Mouse (Mus musculus): Measurements from ENCODE around the gene Mtch2. TPM values are rescaled to one million over a fixed set of nuclear protein-coding genes. Genes with fewer than 3 reads are reported as not detected.

Gene Mtch2
- polyA plus RNA-seq, 1 experiment = 21.4 TPM

DNA sequence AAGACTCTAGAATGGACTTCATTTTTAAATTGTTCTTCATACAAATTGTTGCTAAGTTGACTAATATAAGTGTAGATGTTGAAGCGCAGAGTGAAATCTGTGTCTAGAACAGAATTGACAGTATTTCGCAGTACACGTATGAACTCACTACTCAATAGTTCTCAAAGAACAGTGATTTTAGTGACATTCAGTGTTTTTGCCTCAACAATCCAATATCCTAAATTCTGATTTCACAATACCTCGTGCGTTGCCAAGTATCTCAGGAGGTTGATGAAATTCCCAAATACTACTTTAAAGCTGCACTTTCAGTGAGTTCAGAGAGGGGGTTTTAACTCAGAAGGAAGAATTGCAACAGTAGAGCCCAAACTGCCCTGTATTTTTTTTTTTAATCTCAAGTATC lies 1.4 kb downstream of the Mtch2 start:
- H3K4me3 ChIP-seq (ENCODE audit: extremely low read depth, insufficient read depth, insufficient read length) = no peak overlapping the region

DNA sequence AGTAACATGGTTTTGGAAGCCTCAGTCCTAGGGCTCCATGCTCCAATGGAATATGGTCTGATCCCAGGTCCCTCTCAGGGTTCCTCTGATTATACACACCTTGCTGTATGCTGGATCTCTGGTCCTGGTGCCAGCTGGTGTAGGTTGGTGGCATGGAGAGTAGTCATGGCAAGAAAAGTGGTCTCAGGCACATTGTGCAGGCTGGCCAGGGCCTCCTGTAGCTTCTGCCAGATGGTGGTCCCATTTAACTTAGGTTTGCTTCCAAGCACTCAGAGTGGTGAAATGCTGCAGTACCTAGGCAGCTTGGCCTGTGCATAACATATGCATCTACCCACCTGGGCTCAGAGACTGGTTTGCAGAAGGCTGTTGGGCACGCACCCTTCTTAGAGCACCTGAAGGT lies 3.4 kb downstream of the Mtch2 start:
- WGBS = 93% methylated on average over 1 of the region's 1 CpGs
- H3K36me3 ChIP-seq (ENCODE audit: control insufficient read depth, insufficient read depth, low read length) = peaks cover 17% of the 10 kb centered on the region
- no peak for TF ChIP-seq POLR2A (IDR thresholded peaks at IDR 0.05; ENCODE audit: low read depth, low read length)
- no peak for TF ChIP-seq CTCF (IDR thresholded peaks at IDR 0.05; ENCODE audit: extremely low read depth, insufficient read depth, insufficient read length, insufficient replicate concordance)

More for the DNA sequence above, 1.4 kb downstream of the Mtch2 start:
- WGBS = 91% methylated on average over 5 of the region's 5 CpGs
- no peak for DNase-seq (ENCODE audit: low read depth in 1 of 2, low spot score in 2 of 2)
- no peaks in the 10 kb centered on the region for H3K27me3 ChIP-seq (ENCODE audit: control insufficient read depth, insufficient read depth, low read length)
- peaks cover 8% of the 10 kb centered on the region for H3K36me3 ChIP-seq (ENCODE audit: control insufficient read depth, insufficient read depth, low read length)
- no peak overlapping the region for H3K27ac ChIP-seq (ENCODE audit: insufficient read depth, low read length)
- H3K4me1 ChIP-seq (ENCODE audit: control insufficient read depth, insufficient read depth, insufficient read length) = peaks cover 3% of the 10 kb centered on the region; the same call in 1 of the 2 replicates
- TF ChIP-seq CTCF (IDR thresholded peaks at IDR 0.05; ENCODE audit: extremely low read depth, insufficient read depth, insufficient read length, insufficient replicate concordance) (no peak), POLR2A (IDR thresholded peaks at IDR 0.05; ENCODE audit: low read depth, low read length) (no peak)

DNA sequence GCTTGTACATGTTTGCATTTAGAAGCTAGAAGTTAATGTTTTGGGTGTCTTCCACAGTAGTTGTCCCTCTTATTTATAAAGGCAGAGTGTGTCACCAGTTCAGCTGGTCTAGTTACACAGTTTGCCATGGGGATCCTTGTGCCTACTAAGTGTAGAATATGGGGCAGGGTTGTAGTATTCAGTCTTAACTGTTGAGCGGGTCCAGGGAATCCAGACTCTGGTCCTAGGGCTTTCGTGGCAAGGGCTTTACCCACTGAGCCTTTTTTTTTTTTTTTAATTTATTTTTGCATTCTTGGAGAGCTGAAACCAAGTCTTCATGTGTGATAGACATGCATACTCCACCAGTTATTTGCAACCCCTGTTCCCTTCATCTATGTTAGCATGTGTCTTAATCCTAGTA lies 14.5 kb downstream of the Mtch2 start:
- Histone ChIP-seq H3K4me1 (ENCODE audit: control insufficient read depth, insufficient read depth, insufficient read length) (no peaks in the 10 kb centered on the region), H3K27me3 (ENCODE audit: control insufficient read depth, insufficient read depth, low read length) (no peaks in the 10 kb centered on the region), H3K4me3 (ENCODE audit: extremely low read depth, insufficient read depth, insufficient read length) (no peak overlapping the region), H3K36me3 (ENCODE audit: control insufficient read depth, insufficient read depth, low read length) (peaks cover 43% of the 10 kb centered on the region), H3K27ac (ENCODE audit: insufficient read depth, low read length) (no peak overlapping the region)
- no peak for TF ChIP-seq CTCF (IDR thresholded peaks at IDR 0.05; ENCODE audit: extremely low read depth, insufficient read depth, insufficient read length, insufficient replicate concordance)
- no peak for TF ChIP-seq POLR2A (IDR thresholded peaks at IDR 0.05; ENCODE audit: low read depth, low read length)
- DNase-seq (ENCODE audit: low read depth in 1 of 2, low spot score in 2 of 2) = no peak
- WGBS = 96% methylated on average over 2 of the region's 2 CpGs

More for the DNA sequence above, 3.4 kb downstream of the Mtch2 start:
- no peaks in the 10 kb centered on the region for H3K27me3 ChIP-seq (ENCODE audit: control insufficient read depth, insufficient read depth, low read length)
- H3K27ac ChIP-seq (ENCODE audit: insufficient read depth, low read length) = no peak overlapping the region
- H3K4me3 ChIP-seq (ENCODE audit: extremely low read depth, insufficient read depth, insufficient read length) = no peak overlapping the region
- DNase-seq (ENCODE audit: low read depth in 1 of 2, low spot score in 2 of 2) = no peak
- peaks cover 3% of the 10 kb centered on the region; the same call in 1 of the 2 replicates for H3K4me1 ChIP-seq (ENCODE audit: control insufficient read depth, insufficient read depth, insufficient read length)

DNA sequence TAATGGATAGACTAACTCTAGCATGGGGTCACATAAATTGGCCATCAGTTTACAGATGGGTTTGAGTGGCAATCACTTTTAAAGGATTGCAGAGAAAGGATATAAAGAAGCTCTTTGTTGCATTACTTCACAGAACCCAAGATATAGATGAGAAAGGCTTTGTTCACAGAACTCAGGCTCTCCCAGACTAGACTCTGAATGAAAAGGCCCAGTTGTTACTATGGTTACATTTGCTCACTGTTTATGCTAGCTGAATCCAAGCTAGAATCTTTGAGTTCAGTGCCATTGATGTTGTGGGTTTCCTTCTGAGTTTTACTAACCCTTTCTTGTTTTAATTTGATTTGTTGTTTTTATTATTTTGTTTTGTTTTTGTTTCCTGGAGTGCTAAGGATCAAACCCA lies 17.2 kb downstream of the Mtch2 start:
- no peak overlapping the region for H3K4me3 ChIP-seq (ENCODE audit: extremely low read depth, insufficient read depth, insufficient read length)
- peaks cover 32% of the 10 kb centered on the region for H3K36me3 ChIP-seq (ENCODE audit: control insufficient read depth, insufficient read depth, low read length)
- H3K27me3 ChIP-seq (ENCODE audit: control insufficient read depth, insufficient read depth, low read length) = no peaks in the 10 kb centered on the region
- TF ChIP-seq POLR2A (IDR thresholded peaks at IDR 0.05; ENCODE audit: low read depth, low read length) (no peak), CTCF (IDR thresholded peaks at IDR 0.05; ENCODE audit: extremely low read depth, insufficient read depth, insufficient read length, insufficient replicate concordance) (no peak)
- DNase-seq (ENCODE audit: low read depth in 1 of 2, low spot score in 2 of 2) = no peak
- H3K4me1 ChIP-seq (ENCODE audit: control insufficient read depth, insufficient read depth, insufficient read length) = no peaks in the 10 kb centered on the region
- no peak overlapping the region for H3K27ac ChIP-seq (ENCODE audit: insufficient read depth, low read length)

DNA sequence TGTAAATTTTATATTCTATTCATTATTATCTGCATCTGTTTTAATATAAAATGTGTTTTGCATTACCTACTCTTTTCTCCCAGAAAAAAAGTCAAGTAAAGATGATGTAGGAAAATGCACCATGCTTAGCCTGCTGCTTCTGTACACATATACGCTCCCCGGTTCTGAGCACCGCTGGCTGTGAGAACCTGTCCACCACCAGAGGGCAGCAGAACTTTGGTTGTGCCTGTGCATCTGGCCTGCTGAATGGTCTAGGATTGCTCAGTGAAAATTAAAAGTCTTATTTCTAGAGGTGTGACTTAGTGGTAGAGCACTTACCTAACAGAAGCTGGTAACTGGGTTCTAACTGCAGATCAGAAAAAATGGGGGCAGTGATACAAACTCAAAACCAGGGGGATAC lies 19.6 kb downstream of the Mtch2 start:
- peak; percentile 34 to 75 for DNase-seq (ENCODE audit: low read depth in 1 of 2, low spot score in 2 of 2)
- TF ChIP-seq POLR2A (IDR thresholded peaks at IDR 0.05; ENCODE audit: low read depth, low read length) = no peak
- TF ChIP-seq CTCF (IDR thresholded peaks at IDR 0.05; ENCODE audit: extremely low read depth, insufficient read depth, insufficient read length, insufficient replicate concordance) = peak; percentile 91; the same call in 1 of the 2 replicates
- WGBS = 47% methylated on average over 3 of the region's 3 CpGs

DNA sequence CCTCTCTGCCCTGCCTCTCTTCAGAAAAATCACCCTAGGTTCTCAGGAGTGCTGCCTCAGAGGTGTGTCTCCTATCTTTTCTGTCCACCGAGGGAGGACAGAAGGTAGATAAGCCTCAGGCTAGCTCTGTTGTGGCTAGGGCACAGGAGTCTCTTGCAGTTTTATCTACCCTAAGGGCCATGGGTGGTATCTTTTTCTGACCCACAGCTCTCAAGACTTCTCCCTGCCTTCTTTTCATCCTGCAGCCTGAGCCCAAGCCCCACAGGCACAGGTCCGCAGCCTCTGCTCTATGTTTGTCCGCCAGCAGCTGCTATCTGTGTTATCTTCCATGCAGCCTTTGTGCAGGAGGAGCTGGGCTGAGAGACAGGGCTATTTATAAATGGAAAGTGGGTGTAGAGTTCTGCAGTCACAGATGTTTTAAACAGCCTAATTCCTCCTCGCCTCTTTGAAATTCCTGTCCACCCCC lies 23.2 kb downstream of the Mtch2 start:
- Histone ChIP-seq H3K27me3 (ENCODE audit: control insufficient read depth, insufficient read depth, low read length) (no peaks in the 10 kb centered on the region), H3K4me3 (ENCODE audit: extremely low read depth, insufficient read depth, insufficient read length) (no peak overlapping the region), H3K4me1 (ENCODE audit: control insufficient read depth, insufficient read depth, insufficient read length) (no peaks in the 10 kb centered on the region), H3K27ac (ENCODE audit: insufficient read depth, low read length) (no peak overlapping the region), H3K36me3 (ENCODE audit: control insufficient read depth, insufficient read depth, low read length) (peaks cover 6% of the 10 kb centered on the region; the same call in 1 of the 2 replicates)
- no peak for TF ChIP-seq POLR2A (IDR thresholded peaks at IDR 0.05; ENCODE audit: low read depth, low read length)
- TF ChIP-seq CTCF (IDR thresholded peaks at IDR 0.05; ENCODE audit: extremely low read depth, insufficient read depth, insufficient read length, insufficient replicate concordance) = no peak
- no peak for DNase-seq (ENCODE audit: low read depth in 1 of 2, low spot score in 2 of 2)
- 69% methylated on average over 4 of the region's 4 CpGs for WGBS

More for the DNA sequence above, 19.6 kb downstream of the Mtch2 start:
- H3K4me1 ChIP-seq (ENCODE audit: control insufficient read depth, insufficient read depth, insufficient read length) = no peaks in the 10 kb centered on the region
- H3K4me3 ChIP-seq (ENCODE audit: extremely low read depth, insufficient read depth, insufficient read length) = no peak overlapping the region
- H3K36me3 ChIP-seq (ENCODE audit: control insufficient read depth, insufficient read depth, low read length) = peaks cover 19% of the 10 kb centered on the region
- no peak overlapping the region for H3K27ac ChIP-seq (ENCODE audit: insufficient read depth, low read length)
- no peaks in the 10 kb centered on the region for H3K27me3 ChIP-seq (ENCODE audit: control insufficient read depth, insufficient read depth, low read length)

DNA sequence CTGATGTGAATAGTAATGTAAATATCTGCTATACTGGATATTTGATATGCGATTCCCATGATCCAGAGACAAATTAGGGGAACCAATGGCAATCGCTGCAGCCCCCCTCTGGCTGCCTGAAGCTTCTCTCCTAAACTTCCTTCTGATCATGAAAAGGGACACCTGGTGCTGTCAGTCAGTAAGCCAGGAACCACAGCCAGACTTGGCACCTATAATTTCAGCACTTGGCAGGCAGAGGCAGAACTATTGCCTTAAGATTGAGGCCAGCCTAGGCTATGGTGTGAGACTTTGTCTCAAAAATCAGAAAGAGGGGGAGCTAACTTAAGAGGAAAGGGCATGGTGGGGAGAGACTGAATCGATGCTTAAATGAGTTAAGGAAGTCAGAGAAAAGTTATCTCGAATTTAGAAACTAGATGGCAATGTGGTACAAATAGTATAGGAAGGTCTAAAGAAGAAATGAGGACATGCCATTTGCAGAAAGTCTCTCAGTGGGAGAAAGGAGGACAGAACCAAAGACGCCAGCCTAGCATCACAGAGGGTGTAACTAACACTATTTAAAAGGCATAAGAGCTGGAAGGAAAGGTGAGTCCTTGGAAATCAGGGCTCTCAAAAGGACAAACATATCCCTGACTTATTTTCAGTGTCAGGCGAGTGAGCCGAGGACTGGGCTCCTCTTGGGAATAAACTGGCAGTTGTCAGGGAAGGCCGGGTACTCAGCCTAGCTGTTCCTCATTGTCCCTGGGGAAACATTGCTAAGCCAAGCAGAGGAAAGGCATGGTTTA lies 24.4 kb downstream of the Mtch2 start:
- DNase-seq (ENCODE audit: low read depth in 1 of 2, low spot score in 2 of 2) = no peak
- H3K36me3 ChIP-seq (ENCODE audit: control insufficient read depth, insufficient read depth, low read length) = no peaks in the 10 kb centered on the region
- TF ChIP-seq POLR2A (IDR thresholded peaks at IDR 0.05; ENCODE audit: low read depth, low read length) = no peak
- no peak for TF ChIP-seq CTCF (IDR thresholded peaks at IDR 0.05; ENCODE audit: extremely low read depth, insufficient read depth, insufficient read length, insufficient replicate concordance)
- H3K27me3 ChIP-seq (ENCODE audit: control insufficient read depth, insufficient read depth, low read length) = no peaks in the 10 kb centered on the region
- no peak overlapping the region for H3K4me3 ChIP-seq (ENCODE audit: extremely low read depth, insufficient read depth, insufficient read length)
- no peak overlapping the region for H3K27ac ChIP-seq (ENCODE audit: insufficient read depth, low read length)
- 42% methylated on average over 8 of the region's 8 CpGs for WGBS
- H3K4me1 ChIP-seq (ENCODE audit: control insufficient read depth, insufficient read depth, insufficient read length) = no peaks in the 10 kb centered on the region
